Mouse (Mus musculus): Measurements from ENCODE around the gene Map2k1. TPM values are rescaled to one million over a fixed set of nuclear protein-coding genes. Genes with fewer than 3 reads are reported as not detected.

Map2k1 gene
- polyA plus RNA-seq, 1 experiment from 2014 or later, result 79.0 TPM

GRCm38 (mm10) chr9:64242381-64242831 lies 11.0 kb downstream of the Map2k1 start:
- no peaks in the 10 kb centered on the region for H3K27me3 ChIP-seq (replicated peaks)
- WGBS, result 59% methylated on average over 6 of the region's 6 CpGs
- peaks cover 15% of the 10 kb centered on the region for H3K36me3 ChIP-seq
- no peak for ATAC-seq (ENCODE audit: extremely low read depth, insufficient number of reproducible peaks, low FRiP score, low TSS enrichment)
- no peaks in the 10 kb centered on the region for H3K9me3 ChIP-seq
- no peak overlapping the region for H3K27ac ChIP-seq (replicated peaks)
- no peak overlapping the region for H3K4me2 ChIP-seq
- H3K9ac ChIP-seq, result no peak overlapping the region
- peaks cover 23% of the 10 kb centered on the region for H3K4me1 ChIP-seq
- no peak overlapping the region for H3K4me3 ChIP-seq

DNA sequence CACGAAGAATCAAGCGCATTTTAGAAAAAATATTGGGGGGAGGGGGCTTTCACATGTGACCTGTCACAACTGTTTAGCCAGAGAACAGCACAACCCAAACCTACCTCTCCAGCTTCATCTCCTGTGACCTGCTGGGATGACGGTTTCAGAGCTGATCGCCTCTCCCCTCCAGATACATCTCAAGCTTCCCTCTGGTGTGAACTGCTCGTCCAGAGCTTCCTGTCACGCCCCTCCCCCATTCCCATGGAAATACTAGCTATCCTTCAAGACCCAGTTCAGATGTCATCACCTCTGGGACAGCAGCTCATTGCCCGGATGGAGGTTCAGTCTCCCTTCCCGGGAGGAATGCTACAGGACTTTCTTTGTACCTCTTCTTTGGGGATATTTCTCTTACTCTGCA lies 12.8 kb downstream of the Map2k1 start:
- peaks cover 10% of the 10 kb centered on the region for H3K36me3 ChIP-seq
- H3K4me2 ChIP-seq, result peak overlapping the region; percentile 51
- peak overlapping the region; percentile 63; the same call in 1 of the 2 replicates for H3K9ac ChIP-seq
- no peak for ATAC-seq (ENCODE audit: extremely low read depth, insufficient number of reproducible peaks, low FRiP score, low TSS enrichment)
- no peaks in the 10 kb centered on the region for H3K9me3 ChIP-seq
- H3K27ac ChIP-seq (replicated peaks), result peak overlapping the region; percentile 65; the same call in 1 of the 2 replicates
- 12% methylated on average over 8 of the region's 8 CpGs for WGBS
- H3K27me3 ChIP-seq (replicated peaks), result no peaks in the 10 kb centered on the region
- peaks cover 23% of the 10 kb centered on the region for H3K4me1 ChIP-seq
- H3K4me3 ChIP-seq, result peak overlapping the region; percentile 23

GRCm38 (mm10) chr9:64240116-64240515 lies 13.3 kb downstream of the Map2k1 start:
- H3K4me3 ChIP-seq, result no peak overlapping the region
- no peak for ATAC-seq (ENCODE audit: extremely low read depth, insufficient number of reproducible peaks, low FRiP score, low TSS enrichment)
- H3K9ac ChIP-seq, result peak overlapping the region; percentile 63; the same call in 1 of the 2 replicates
- no peak overlapping the region for H3K27ac ChIP-seq (replicated peaks)
- no peaks in the 10 kb centered on the region for H3K9me3 ChIP-seq
- no peaks in the 10 kb centered on the region for H3K27me3 ChIP-seq (replicated peaks)
- H3K36me3 ChIP-seq, result peaks cover 9% of the 10 kb centered on the region
- 48% methylated on average over 2 of the region's 2 CpGs for WGBS
- peaks cover 23% of the 10 kb centered on the region for H3K4me1 ChIP-seq
- peak overlapping the region; percentile 51 for H3K4me2 ChIP-seq

DNA sequence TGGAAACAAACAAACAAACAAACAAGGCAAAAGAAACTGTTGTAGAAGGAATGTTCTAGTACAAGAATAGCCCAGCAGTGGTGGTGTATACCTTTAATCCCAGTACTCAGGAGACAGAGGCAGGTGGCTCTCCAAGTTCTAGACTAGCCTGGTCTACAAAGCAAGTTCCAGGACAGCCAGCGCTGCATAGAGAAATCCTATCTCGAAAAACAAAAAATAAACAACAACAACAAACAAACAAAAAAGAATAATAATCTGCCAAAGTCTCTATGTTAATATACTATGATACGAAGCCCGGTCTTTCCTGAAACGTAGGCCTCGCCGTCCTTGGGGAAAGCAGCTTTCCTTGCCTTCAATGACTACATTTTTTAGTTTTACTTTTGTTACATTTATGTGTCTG lies 17.4 kb downstream of the Map2k1 start:
- no peak for ATAC-seq (ENCODE audit: extremely low read depth, insufficient number of reproducible peaks, low FRiP score, low TSS enrichment)
- Histone ChIP-seq H3K27me3 (replicated peaks) (no peaks in the 10 kb centered on the region), H3K36me3 (peaks cover 6% of the 10 kb centered on the region), H3K9me3 (no peaks in the 10 kb centered on the region), H3K9ac (no peak overlapping the region), H3K4me1 (peaks cover 33% of the 10 kb centered on the region), H3K4me3 (no peak overlapping the region), H3K4me2 (no peak overlapping the region), H3K27ac (replicated peaks) (no peak overlapping the region)
- 94% methylated on average over 7 of the region's 7 CpGs for WGBS

DNA sequence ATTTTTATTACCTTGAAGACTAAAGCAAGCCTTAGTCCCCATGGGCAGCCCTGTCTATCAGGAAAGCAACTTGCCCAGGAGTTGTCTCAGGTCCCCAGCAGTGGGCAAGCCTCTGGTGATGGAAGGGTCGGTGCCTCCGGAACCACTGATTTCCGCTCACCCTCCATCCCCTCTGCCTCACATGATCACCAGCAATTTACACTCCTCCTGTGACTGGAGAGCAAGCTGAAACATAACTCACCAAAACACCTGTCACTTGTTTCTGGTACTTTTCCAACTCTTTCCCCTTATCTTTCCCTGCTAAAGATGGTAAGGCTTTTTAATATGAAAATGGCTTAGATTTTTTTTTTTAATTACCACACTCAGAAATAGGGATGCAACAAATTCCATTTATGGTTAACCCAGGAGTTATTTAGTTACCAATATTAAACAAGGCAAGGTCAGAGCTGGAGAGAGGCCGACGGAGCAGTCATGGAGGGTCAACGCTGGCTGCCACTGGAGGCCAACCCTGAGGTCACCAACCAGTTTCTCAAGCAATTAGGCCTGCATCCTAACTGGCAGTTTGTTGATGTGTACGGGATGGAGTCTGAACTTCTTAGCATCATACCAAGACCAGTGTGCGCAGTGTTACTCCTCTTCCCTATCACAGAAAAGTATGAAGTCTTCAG lies 18.5 kb downstream of the Map2k1 start, which contains the start of gene Uchl4:
TSS of gene Uchl4 (plus strand) at position 434 of the 668 bp plus-strand sequence.
- no peak within 1 kb of the TSS for H3K9ac ChIP-seq
- no peak within 1 kb of the TSS for H3K4me3 ChIP-seq
- peaks cover 35% of the 10 kb centered on the region for H3K4me1 ChIP-seq
- H3K27ac ChIP-seq (replicated peaks), result peak within 1 kb of the TSS; percentile 10; the same call in 1 of the 2 replicates
- whole genome bisulfite sequencing, result 94% methylated on average over 8 of the region's 8 CpGs
- ATAC-seq (ENCODE audit: extremely low read depth, insufficient number of reproducible peaks, low FRiP score, low TSS enrichment), result no peak
- no peak within 1 kb of the TSS for H3K4me2 ChIP-seq
- no peaks in the 10 kb centered on the region for H3K27me3 ChIP-seq (replicated peaks)
- peaks cover 6% of the 10 kb centered on the region for H3K36me3 ChIP-seq
- H3K9me3 ChIP-seq, result no peaks in the 10 kb centered on the region

- Histone ChIP-seq H3K9me3 (no peaks in the 10 kb centered on the region), H3K27ac (replicated peaks) (peak overlapping the region; percentile 10; the same call in 1 of the 2 replicates), H3K4me1 (peaks cover 41% of the 10 kb centered on the region), H3K36me3 (peaks cover 6% of the 10 kb centered on the region), H3K4me2 (no peak overlapping the region), H3K9ac (no peak overlapping the region), H3K4me3 (no peak overlapping the region), H3K27me3 (replicated peaks) (no peaks in the 10 kb centered on the region)
- 78% methylated on average over 5 of the region's 5 CpGs for WGBS
- ATAC-seq (ENCODE audit: extremely low read depth, insufficient number of reproducible peaks, low FRiP score, low TSS enrichment), result no peak
Measured at GRCm38 (mm10) chr9:64233656-64234055, 19.8 kb downstream of the Map2k1 start.

GRCm38 (mm10) chr9:64232257-64232957 lies 21.0 kb downstream of the Map2k1 start:
- peaks cover 6% of the 10 kb centered on the region for H3K36me3 ChIP-seq
- peaks cover 44% of the 10 kb centered on the region for H3K4me1 ChIP-seq
- no peaks in the 10 kb centered on the region for H3K27me3 ChIP-seq (replicated peaks)
- peak overlapping the region; percentile 27; the same call in 1 of the 2 replicates for H3K4me2 ChIP-seq
- H3K4me3 ChIP-seq, result no peak overlapping the region
- ATAC-seq (ENCODE audit: extremely low read depth, insufficient number of reproducible peaks, low FRiP score, low TSS enrichment), result no peak
- no peaks in the 10 kb centered on the region for H3K9me3 ChIP-seq
- no peak overlapping the region for H3K9ac ChIP-seq
- 47% methylated on average over 9 of the region's 9 CpGs for WGBS
- peak overlapping the region; percentile 58 for H3K27ac ChIP-seq (replicated peaks)

GRCm38 (mm10) chr9:64231674-64232073 lies 21.8 kb downstream of the Map2k1 start:
- peak overlapping the region; percentile 58 for H3K27ac ChIP-seq (replicated peaks)
- no peak for ATAC-seq (ENCODE audit: extremely low read depth, insufficient number of reproducible peaks, low FRiP score, low TSS enrichment)
- 80% methylated on average over 3 of the region's 3 CpGs for WGBS
- no peak overlapping the region for H3K4me3 ChIP-seq
- H3K36me3 ChIP-seq, result peaks cover 6% of the 10 kb centered on the region
- H3K9me3 ChIP-seq, result no peaks in the 10 kb centered on the region
- H3K4me2 ChIP-seq, result 0 out of 2 replicates have a peak overlapping the region, but pooled peaks have one; percentile 13
- no peaks in the 10 kb centered on the region for H3K27me3 ChIP-seq (replicated peaks)
- peak overlapping the region; percentile 41; the same call in 1 of the 2 replicates for H3K9ac ChIP-seq
- H3K4me1 ChIP-seq, result peaks cover 50% of the 10 kb centered on the region

DNA sequence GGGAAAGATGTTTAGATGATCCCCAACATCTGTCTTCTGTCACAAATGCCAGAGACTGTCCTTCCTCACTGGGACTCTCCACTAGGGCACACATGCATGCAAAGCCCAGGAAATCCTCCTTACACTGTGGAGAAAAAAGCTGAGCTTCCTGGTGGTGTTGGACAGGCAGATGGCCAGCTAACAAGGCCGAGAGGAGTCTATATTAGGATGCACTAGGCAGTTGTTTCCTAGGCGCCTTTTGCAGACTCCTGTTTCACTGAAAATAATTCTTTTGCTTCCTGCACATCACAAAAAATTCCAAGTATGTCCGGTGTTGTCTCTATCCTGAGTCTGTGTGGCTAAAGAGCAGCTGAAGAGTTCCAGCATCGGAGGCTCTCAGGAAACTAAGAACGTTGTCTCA lies 22.3 kb downstream of the Map2k1 start:
- Histone ChIP-seq H3K9ac (peak overlapping the region; percentile 41; the same call in 1 of the 2 replicates), H3K4me3 (no peak overlapping the region), H3K4me1 (peaks cover 56% of the 10 kb centered on the region), H3K27ac (replicated peaks) (peak overlapping the region; percentile 58), H3K4me2 (0 out of 2 replicates have a peak overlapping the region, but pooled peaks have one; percentile 13), H3K27me3 (replicated peaks) (no peaks in the 10 kb centered on the region), H3K9me3 (no peaks in the 10 kb centered on the region), H3K36me3 (peaks cover 6% of the 10 kb centered on the region)
- no peak for ATAC-seq (ENCODE audit: extremely low read depth, insufficient number of reproducible peaks, low FRiP score, low TSS enrichment)
- 30% methylated on average over 5 of the region's 5 CpGs for WGBS

DNA sequence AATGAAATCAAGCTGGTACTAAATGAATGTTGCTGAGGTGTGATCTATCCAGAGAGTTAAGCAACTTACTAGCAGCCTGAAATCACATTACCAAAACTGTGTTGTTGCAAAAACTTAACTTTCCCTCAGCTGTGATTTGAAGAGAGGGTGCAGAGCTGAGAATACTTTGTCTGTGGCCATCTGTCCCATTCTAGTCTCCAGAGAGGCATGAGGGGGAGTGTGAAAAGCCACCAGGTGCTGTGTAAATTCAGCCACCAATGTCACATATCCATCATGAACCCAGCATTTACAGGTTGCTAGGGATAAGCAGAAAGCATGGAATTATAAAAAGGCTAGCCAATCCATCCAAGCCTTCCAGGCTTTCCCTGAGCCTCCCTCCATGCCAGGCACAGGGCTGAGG lies 24.5 kb downstream of the Map2k1 start:
- no peak for ATAC-seq (ENCODE audit: extremely low read depth, insufficient number of reproducible peaks, low FRiP score, low TSS enrichment)
- Histone ChIP-seq H3K4me1 (peaks cover 65% of the 10 kb centered on the region), H3K27me3 (replicated peaks) (no peaks in the 10 kb centered on the region), H3K9ac (no peak overlapping the region), H3K4me3 (no peak overlapping the region), H3K36me3 (no peaks in the 10 kb centered on the region), H3K9me3 (no peaks in the 10 kb centered on the region), H3K27ac (replicated peaks) (0 out of 2 replicates have a peak overlapping the region, but pooled peaks have one; percentile 4), H3K4me2 (no peak overlapping the region)

DNA sequence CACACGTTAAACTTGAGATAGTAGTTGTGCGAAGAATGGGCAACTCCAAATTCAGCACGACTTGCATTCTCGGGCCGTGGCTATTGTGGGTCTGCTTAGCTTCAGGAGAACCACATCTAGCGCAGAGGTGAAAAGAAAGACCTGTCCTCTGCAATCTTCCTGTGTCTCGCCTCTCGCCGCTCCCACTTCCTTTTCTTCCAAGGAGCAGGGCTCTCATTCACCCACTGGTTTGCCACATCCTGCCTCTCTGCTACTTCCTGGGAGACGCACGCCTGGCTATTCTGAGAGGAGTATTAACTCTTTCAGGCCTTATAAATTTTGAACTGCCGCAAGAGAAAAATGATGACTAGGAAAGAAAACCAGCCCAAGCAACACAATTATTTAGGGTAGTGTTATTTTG lies 25.7 kb downstream of the Map2k1 start:
- WGBS, result 51% methylated on average over 12 of the region's 12 CpGs
- Histone ChIP-seq H3K4me2 (peak overlapping the region; percentile 2; the same call in 1 of the 2 replicates), H3K4me3 (no peak overlapping the region), H3K9me3 (no peaks in the 10 kb centered on the region), H3K36me3 (no peaks in the 10 kb centered on the region), H3K27ac (replicated peaks) (no peak overlapping the region), H3K9ac (no peak overlapping the region), H3K27me3 (replicated peaks) (no peaks in the 10 kb centered on the region), H3K4me1 (peaks cover 61% of the 10 kb centered on the region)
- no peak for ATAC-seq (ENCODE audit: extremely low read depth, insufficient number of reproducible peaks, low FRiP score, low TSS enrichment)
